7 mouse cellular contexts compared by ENCODE assay signal in the genomic region with DNA sequence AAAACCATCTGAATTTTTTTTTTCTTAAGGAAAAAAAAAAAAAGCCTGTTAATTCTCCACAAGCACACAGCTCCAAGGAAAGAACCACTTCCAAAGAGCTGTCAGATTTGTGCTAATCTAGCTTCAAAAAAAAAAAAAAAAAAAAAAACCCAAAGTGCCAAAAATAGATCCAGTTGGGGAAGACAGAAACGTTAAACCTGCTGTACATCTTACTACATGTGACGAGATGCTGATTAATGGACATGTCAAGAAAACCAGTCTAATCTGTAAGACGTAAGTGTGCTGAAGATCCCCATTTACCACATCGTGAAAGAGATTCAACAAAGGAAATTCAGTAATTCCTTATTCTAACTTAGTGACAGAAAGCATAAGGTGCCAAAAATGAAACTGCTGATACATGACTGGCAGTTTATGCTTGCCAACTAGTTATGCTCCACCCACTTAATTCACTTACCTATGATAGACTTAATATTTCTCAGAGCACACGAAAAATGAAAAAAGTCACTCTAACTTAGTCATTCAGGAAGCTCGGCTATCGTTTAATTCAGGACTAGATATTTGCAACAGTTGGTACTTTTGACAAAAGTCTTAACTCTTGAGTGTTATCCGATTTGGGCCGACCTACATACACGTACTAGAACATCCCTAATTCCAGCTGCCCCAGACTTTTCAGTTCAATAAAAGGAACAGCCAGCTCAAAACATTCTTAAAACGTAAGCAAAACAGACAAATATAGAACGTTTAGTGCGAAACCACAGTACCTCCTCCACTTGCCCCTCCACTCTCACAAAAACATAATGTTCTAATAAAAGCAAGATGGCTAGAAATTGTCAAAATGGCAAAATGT. TPM values are rescaled to one million over a fixed set of nuclear protein-coding genes. Genes with fewer than 3 reads are reported as not detected.
DNase-seq lines count a peak whose midpoint lies in the region; ATAC-seq lines count a peak whose summit lies in the region.

No protein-coding gene starts in this region.

- ATAC-seq in erythroblast, adult 5-6 weeks (replicated peaks; ENCODE audit: low FRiP score, poor library complexity, severe bottlenecking) = peak; percentile 79
- peak; percentile 25 for ATAC-seq in inflammation-experienced regulatory T-cells, adult 6 months
- no peak for ATAC-seq in midbrain, embryonic 16.5 days

- H3K4me2 ChIP-seq in midbrain, embryonic 16.5 days (ENCODE audit: low read length) = peak overlapping the region; percentile 58

- H3K27me3 ChIP-seq in midbrain, embryonic 16.5 days (ENCODE audit: control insufficient read depth, insufficient read depth, low read depth, low read length) = no peaks in the 10 kb centered on the region

- H3K36me3 ChIP-seq in midbrain, embryonic 16.5 days (ENCODE audit: control insufficient read depth, insufficient read depth, low read length) = no peaks in the 10 kb centered on the region; the same call in 1 of the 2 replicates

- H3K4me1 ChIP-seq in midbrain, embryonic 16.5 days (ENCODE audit: control insufficient read depth, insufficient read depth, low read length) = peaks cover 38% of the 10 kb centered on the region

- H3K9me3 ChIP-seq in midbrain, embryonic 16.5 days (replicated peaks; ENCODE audit: control insufficient read depth, low read length, poor library complexity, severe bottlenecking) = no peaks in the 10 kb centered on the region

- DNase-seq in A20 (ENCODE audit: low read depth, low spot score) = peak; percentile 75
- peak; percentile 58 for DNase-seq in CD4-positive, CD25-positive, alpha-beta regulatory T cell, adult 2 months (ENCODE audit: low read depth, low spot score)
- DNase-seq in urinary bladder, adult 2 months (ENCODE audit: low spot score) = no peak
- no peak for DNase-seq in gastrocnemius, postnatal 25 days

- 6% methylated on average over 13 of the region's 13 CpGs for WGBS in midbrain, embryonic 16.5 days

- peak overlapping the region; percentile 99 for H3K4me3 ChIP-seq in midbrain, embryonic 16.5 days (ENCODE audit: low read depth, low read length)

- H3K9ac ChIP-seq in midbrain, embryonic 16.5 days (ENCODE audit: low read depth, low read length) = peak overlapping the region; percentile 97

- no peak overlapping the region for H3K27ac ChIP-seq in midbrain, embryonic 16.5 days (ENCODE audit: low read length)

RNA-seq across cellular contexts. Expression of a gene that starts 1.2 kb away (rescaled TPM):
- total RNA-seq in erythroblast, adult 5-6 weeks (2015; ENCODE audit: low replicate concordance) = 62.1 and 79.6 TPM in 2 replicates
- 112 and 120 TPM in 2 replicates for total RNA-seq in erythroblast, adult 5-6 weeks (2017; ENCODE audit: low replicate concordance)
- 10 to 100 TPM; 11.0 to 16.1 (median 14.2) TPM for polyA plus RNA-seq in inflammation-experienced regulatory T-cells, adult 6 months (2017; shearing (Covaris generic))
- 6.6 and 8.6 TPM in 2 replicates for polyA plus RNA-seq in midbrain, embryonic 16.5 days (2015; fragmentation: Nextera tagmentation; extraction: Ambion mirVana)
- polyA plus RNA-seq in urinary bladder, adult 2 months (2012; rRNA removed) = 12.9 and 15.4 TPM in 2 replicates
- total RNA-seq in gastrocnemius, postnatal 25 days (2021) = 10 to 100 TPM; 33.2 to 35.2 TPM

Comparison
In these comparisons a context has a peak if more than half of its experiments do, and no peak if none do; other contexts are left out.
1. DNase-seq: peak in A20 (single experiment) and CD4-positive, CD25-positive, alpha-beta regulatory T cell, adult 2 months (single experiment); none in urinary bladder, adult 2 months (single experiment) and gastrocnemius, postnatal 25 days (single experiment).